Mouse (Mus musculus): ENCODE data around the gene Mapkap1.

The Mapkap1 gene

GRCm38 (mm10) chr2:34573073-34573472 is 166.5 kb downstream of the Mapkap1 start:
- no peak for DNase-seq (ENCODE audit: low spot score in 2 of 2)

GRCm38 (mm10) chr2:34588546-34588945 is 182.0 kb downstream of the Mapkap1 start:
- DNase-seq (ENCODE audit: low spot score in 2 of 2): no peak

- no peak for DNase-seq (ENCODE audit: low spot score in 2 of 2)
Measured at GRCm38 (mm10) chr2:34591721-34592360, 185.3 kb downstream of the Mapkap1 start.

GRCm38 (mm10) chr2:34592361-34592960 is 185.9 kb downstream of the Mapkap1 start:
- no peak for DNase-seq (ENCODE audit: low spot score in 2 of 2)

GRCm38 (mm10) chr2:34594001-34594400 is 187.4 kb downstream of the Mapkap1 start:
- no peak for DNase-seq (ENCODE audit: low spot score in 2 of 2)

GRCm38 (mm10) chr2:34599606-34600255 is 193.2 kb downstream of the Mapkap1 start:
- DNase-seq (ENCODE audit: low spot score in 2 of 2): no peak

GRCm38 (mm10) chr2:34600734-34601133 is 194.2 kb downstream of the Mapkap1 start:
- DNase-seq (ENCODE audit: low spot score in 2 of 2): no peak

GRCm38 (mm10) chr2:34602111-34602541 is 195.6 kb downstream of the Mapkap1 start:
- DNase-seq (ENCODE audit: low spot score in 2 of 2): no peak

- no peak for DNase-seq (ENCODE audit: low spot score in 2 of 2)
Measured at GRCm38 (mm10) chr2:34602896-34603295, 196.3 kb downstream of the Mapkap1 start.

GRCm38 (mm10) chr2:34603653-34604214 is 197.2 kb downstream of the Mapkap1 start:
- no peak for DNase-seq (ENCODE audit: low spot score in 2 of 2)

GRCm38 (mm10) chr2:34605040-34605439 is 198.5 kb downstream of the Mapkap1 start:
- no peak for DNase-seq (ENCODE audit: low spot score in 2 of 2)

GRCm38 (mm10) chr2:34608917-34609316 is 202.3 kb downstream of the Mapkap1 start:
- no peak for DNase-seq (ENCODE audit: low spot score in 2 of 2)

- no peak for DNase-seq (ENCODE audit: low spot score in 2 of 2)
Measured at GRCm38 (mm10) chr2:34609516-34609915, 202.9 kb downstream of the Mapkap1 start.

- DNase-seq (ENCODE audit: low spot score in 2 of 2): no peak
Measured at GRCm38 (mm10) chr2:34620778-34621415, 214.3 kb downstream of the Mapkap1 start.

GRCm38 (mm10) chr2:34621485-34621884 is 214.9 kb downstream of the Mapkap1 start:
- no peak for DNase-seq (ENCODE audit: low spot score in 2 of 2)

GRCm38 (mm10) chr2:34622518-34622917 is 215.9 kb downstream of the Mapkap1 start:
- DNase-seq (ENCODE audit: low spot score in 2 of 2): no peak

GRCm38 (mm10) chr2:34623181-34623580 is 216.6 kb downstream of the Mapkap1 start:
- DNase-seq (ENCODE audit: low spot score in 2 of 2): no peak

- DNase-seq (ENCODE audit: low spot score in 2 of 2): no peak
Measured at GRCm38 (mm10) chr2:34624076-34624475, 217.5 kb downstream of the Mapkap1 start.

- DNase-seq (ENCODE audit: low spot score in 2 of 2): no peak
Measured at GRCm38 (mm10) chr2:34627328-34628226, 221.0 kb downstream of the Mapkap1 start.

- DNase-seq (ENCODE audit: low spot score in 2 of 2): no peak
Measured at GRCm38 (mm10) chr2:34628903-34629540, 222.5 kb downstream of the Mapkap1 start.

GRCm38 (mm10) chr2:34629758-34630157 is 223.2 kb downstream of the Mapkap1 start:
- DNase-seq (ENCODE audit: low spot score in 2 of 2): no peak
